Mouse (Mus musculus): ENCODE results near the gene Mocs3.

- TF ChIP-seq CTCF (IDR thresholded peaks at IDR 0.05; ENCODE audit: low read depth) (peak; percentile 87), EP300 (IDR thresholded peaks at IDR 0.05; ENCODE audit: low read depth) (no peak)
Measured at GRCm38 (mm10) chr2:168250270-168250669, 19.8 kb downstream of the Mocs3 start.
